Mouse (Mus musculus) neural tube, embryonic 10.5 days (tissue): ENCODE measurements around the gene Ddo.

Experiments used
- DNase-seq: peaks from one replicate; pipeline ENCODE4 v3.0.0-alpha.2; 2017; ENCODE audit warnings: low spot score; ENCODE audit errors: extremely low spot score

The Ddo gene

GRCm38 (mm10) chr10:40651676-40652075, 21.9 kb downstream of the Ddo start:
- no peak for DNase-seq

DNA sequence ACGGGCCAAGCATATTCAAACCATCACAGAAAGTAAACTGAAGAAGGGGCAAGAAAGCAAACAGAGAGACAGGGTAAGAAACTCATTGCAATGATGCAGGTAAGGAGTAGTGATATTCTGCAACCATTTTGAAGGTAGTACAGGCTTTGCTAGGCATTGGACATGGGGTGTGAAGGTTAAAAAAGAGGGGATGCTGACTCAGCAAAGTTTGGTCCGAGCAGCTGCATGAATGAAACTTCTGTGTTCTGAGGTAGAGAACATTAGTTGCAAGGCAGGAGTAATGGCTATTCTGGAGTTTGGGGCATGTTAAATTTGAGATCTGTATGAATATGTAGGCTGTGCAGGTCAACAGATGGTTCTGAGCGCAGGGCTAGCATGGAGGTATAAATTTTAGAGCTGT, 35.5 kb downstream of the Ddo start:
- DNase-seq = no peak

DNA sequence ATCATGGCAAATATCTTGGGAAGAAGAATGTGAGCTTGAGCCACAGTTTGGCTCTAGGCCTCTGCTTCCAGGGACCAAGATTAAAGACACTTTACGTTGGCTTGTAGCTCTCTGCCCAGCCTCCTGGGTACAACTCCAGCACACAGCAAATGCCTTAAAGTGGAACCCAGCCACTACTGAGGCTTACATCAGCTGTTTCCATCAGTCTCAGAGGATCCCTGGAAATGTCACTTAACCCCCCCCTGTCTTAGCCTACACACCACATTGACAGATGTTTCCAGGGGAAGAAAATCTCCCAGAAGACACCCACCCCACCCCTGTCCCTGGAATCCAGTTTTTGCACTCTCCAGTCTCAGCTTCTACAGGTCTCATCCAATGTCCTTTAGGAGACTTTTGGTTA, 37.1 kb downstream of the Ddo start:
- no peak for DNase-seq

GRCm38 (mm10) chr10:40668640-40669039, 38.8 kb downstream of the Ddo start:
- DNase-seq = no peak

DNA sequence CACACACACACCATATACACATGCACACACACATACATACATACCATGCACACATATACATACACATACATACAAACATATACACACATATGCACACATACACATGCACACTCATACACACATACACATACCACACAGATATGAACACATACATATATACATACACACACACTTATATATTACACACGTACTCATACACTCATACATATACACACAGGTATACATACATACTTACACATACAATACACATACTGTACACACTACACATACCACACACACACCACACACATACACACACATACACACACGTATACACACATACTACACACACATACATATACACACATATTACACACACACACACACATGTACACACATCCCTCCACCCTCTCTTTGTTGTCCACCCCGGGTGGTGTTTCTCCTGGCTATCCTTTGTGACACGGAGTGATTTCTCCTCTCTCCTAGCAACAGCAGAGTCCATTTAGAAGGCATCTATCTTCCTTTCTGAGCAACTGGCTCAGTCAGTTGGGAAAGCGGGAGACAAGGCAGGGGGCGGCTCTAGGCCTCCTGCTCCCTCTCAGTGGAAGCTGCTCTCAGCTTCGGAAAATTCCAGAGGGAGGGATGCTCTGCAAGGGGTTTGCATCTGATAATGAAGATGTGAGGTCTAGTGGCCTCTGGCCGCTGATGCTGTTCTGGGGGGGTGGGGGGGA, 42.9 kb downstream of the Ddo start:
- DNase-seq = no peak

DNA sequence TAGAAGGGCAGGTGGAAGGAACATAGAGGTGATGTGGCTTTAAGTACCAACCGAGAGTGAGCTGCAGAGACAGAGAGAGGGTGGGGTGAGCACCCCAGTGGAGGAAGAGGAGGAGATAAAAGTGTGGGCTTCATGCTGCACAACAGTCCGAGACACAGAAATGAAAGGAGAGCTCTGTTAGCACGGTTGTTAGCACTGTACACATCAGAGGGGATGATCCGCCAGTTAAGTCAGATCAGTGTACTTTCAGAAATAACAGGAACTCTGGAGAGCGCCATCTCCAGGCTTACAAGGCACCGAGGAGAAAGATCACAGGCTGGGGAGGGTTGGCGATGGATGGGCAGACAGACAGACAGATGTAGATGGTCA, 43.5 kb downstream of the Ddo start:
- DNase-seq = no peak

DNA sequence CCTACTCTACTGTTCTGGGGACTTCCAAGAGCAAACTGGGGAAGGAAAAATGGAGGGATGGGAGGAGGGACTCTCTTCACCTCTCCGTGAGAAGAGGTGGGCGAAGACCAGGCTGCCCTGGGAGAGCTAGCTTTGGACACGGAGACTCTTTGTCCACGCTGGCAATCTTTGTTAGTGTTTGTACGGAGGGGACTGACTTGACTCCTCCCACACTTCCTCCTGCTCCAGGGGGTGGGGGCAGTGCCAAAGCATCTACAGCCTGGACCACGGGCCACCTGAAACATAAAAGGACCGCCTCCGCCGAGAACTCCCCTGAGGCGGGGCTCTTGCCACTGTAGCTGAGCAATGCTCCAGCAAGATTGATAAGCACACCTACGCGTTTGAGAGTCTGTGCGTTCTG, 44.3 kb downstream of the Ddo start:
- DNase-seq = no peak

DNA sequence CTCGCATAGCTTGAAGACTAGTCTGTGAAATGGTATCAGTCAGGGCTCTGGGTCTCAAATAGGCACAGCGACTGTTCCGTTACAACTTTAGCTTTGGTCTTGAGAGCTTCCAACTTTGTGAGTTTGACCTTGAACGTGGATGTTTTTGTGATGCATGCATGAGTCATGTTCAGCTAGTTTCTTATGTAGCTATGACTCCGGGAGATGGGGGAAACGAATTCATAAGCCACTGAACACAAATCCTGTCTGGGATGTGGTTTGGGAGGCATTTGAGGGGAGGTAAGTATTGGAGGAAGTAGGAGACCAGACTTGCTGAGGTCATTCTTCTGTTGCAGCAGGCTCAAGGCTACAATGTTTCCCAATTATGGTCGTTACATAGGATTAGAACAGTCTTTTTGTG, 46.1 kb downstream of the Ddo start:
- DNase-seq = no peak

- no peak for DNase-seq
These were observed 48.7 kb downstream of the Ddo start for GRCm38 (mm10) chr10:40678477-40678876.

- no peak for DNase-seq
These were observed 52.7 kb downstream of the Ddo start for GRCm38 (mm10) chr10:40682470-40682869.

GRCm38 (mm10) chr10:40683092-40683867, 53.5 kb downstream of the Ddo start, which contains the start of gene Mettl24:
Mettl24 (plus strand) TSS chr10:40683282.
- peak; percentile 85 for DNase-seq

DNA sequence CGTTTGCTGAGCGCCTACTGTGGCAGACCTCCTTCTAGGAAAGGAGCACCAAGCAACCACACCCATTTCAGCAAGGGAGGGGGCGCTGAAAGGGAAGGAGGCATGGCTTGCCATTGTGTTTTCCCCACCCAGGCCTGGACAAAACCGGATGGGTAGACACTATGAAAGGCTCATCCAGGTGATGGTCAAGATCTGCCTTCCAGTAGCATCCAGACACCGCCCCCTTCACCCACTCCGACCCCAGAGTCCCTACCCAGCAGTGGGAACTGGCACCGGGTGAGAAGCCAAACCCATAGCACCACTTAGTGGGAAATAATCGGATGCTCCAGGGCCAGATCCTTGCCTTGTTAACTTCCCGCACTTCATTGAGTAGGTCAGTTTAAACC, 54.0 kb downstream of the Ddo start:
- no peak for DNase-seq

GRCm38 (mm10) chr10:40684326-40684725, 54.5 kb downstream of the Ddo start:
- DNase-seq = no peak

- DNase-seq = no peak
These were observed 55.8 kb downstream of the Ddo start for GRCm38 (mm10) chr10:40685641-40686040.

- DNase-seq = no peak
These were observed 57.2 kb downstream of the Ddo start for GRCm38 (mm10) chr10:40686976-40687375.

GRCm38 (mm10) chr10:40687407-40687806, 57.6 kb downstream of the Ddo start:
- no peak for DNase-seq

- no peak for DNase-seq
These were observed 58.5 kb downstream of the Ddo start for GRCm38 (mm10) chr10:40688266-40688665.

- no peak for DNase-seq
These were observed 59.1 kb downstream of the Ddo start for GRCm38 (mm10) chr10:40688873-40689272.

DNA sequence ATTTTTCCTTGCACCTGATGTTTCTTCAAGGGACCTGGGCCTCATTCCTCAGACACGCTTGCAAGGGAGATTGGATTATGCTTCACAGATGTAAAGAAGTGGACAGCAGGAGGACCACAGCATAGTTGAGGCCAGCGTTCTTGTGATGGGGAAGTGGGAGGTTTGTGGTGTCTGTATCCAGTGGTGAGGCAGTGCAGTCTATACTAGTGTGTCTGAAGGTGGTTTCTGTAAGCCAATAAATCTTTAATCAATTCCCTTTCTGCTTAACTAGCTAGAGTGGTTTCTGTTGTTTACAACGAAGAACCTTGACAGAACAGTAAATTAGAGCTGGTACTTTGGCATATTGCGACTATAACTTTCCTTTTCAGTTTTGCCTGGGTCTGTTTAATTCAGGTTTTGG, 68.8 kb downstream of the Ddo start:
- no peak for DNase-seq

DNA sequence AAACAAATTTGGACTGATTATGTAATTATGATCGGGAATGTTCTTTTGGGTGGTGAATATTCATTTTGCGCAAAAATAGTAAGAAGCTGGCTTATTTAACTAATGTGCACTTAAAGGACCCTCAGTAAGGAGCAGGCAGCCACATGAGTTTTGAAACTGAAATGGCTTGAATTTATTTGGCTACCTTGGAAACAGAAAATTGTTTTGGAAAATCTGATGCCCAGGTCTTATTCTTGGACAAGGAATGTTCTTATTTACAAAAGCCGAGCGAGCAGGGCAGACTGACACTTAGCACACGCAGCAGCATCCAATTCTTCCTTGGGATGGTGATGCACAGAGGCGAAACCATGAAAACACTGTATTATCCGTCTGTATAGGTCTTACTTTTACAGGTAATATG, 81.3 kb downstream of the Ddo start:
- no peak for DNase-seq

- peak; percentile 42 for DNase-seq
These were observed 83.3 kb downstream of the Ddo start for GRCm38 (mm10) chr10:40713018-40713608.

DNA sequence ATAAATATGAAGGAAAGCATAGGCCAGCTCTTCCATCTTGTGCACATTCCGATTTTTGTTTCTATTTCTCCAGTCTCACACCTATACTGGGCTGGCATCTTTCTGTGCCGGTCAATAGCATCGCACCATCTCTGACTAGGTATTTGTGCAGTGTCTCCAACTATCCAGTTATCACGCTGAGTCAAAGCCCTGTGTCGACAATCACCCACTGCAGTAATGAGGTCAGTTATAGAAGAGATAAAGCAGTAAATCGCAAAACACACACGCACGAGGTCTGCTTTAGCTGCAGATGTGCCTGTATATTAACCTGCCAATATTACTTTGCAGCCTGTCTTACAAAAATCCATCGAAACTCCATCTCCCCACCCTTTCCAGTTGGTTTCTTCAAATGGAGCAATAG, 84.0 kb downstream of the Ddo start:
- no peak for DNase-seq

DNA sequence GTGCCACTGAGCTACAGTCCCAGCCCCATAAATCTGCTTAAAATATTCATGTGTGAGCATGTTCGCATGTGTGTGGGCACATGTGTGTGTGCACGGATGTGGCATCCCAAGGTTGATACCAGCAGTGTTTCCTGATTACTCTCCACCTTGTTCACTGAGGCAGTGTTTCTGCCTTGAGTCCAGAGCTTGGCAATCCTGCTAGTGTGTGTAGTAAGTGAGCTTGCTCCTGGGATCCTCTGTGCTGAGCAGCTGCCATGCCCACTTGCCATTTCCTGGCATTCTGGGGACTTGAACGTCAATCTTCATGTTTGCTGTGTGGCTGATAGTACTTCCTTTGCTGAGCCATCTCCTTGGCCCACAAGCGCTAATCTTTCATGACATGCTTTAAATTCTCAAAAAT, 85.3 kb downstream of the Ddo start:
- DNase-seq = no peak
